Mouse (Mus musculus) adrenal gland, adult 8-10 months (tissue): ENCODE results near the gene Tcfl5. TPM values are rescaled to one million over a fixed set of nuclear protein-coding genes. Genes with fewer than 3 reads are reported as not detected.

ENCODE experiments used
- DNase-seq: peaks from one replicate; pipeline ENCODE4 v3.0.0; 2022
- total RNA-seq, 4 experiments: library from RNA; stranded (reverse); gene quantifications; 2 replicates each; pipeline ENCODE4 v1.2.4; 2022

Gene Tcfl5
- total RNA-seq, 4 experiments from 2014 or later: not detected

DNA sequence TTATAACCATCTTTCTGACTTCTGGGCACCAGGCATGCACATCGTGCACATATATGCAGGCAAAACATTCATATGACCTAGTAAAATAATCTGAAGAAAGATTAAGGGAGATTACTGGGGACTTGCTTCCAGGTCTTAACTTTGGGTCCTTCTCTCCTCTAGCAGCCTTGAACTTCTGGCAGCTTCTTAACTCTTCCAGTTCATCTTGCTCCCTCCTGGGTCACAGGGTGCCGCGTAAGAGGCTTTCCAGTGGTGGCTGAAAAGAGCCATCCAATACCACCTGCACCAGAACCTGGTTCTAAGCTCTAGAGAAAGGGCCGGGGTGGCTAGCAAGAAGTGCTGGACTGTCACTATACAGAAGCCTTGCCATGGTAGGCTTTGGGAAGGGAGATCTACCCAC lies 45.0 kb downstream of the Tcfl5 start, which contains the start of gene Col9a3:
TSS of gene Col9a3 (plus strand) at position 301 of the 400 bp plus-strand sequence.
- no peak for DNase-seq

DNA sequence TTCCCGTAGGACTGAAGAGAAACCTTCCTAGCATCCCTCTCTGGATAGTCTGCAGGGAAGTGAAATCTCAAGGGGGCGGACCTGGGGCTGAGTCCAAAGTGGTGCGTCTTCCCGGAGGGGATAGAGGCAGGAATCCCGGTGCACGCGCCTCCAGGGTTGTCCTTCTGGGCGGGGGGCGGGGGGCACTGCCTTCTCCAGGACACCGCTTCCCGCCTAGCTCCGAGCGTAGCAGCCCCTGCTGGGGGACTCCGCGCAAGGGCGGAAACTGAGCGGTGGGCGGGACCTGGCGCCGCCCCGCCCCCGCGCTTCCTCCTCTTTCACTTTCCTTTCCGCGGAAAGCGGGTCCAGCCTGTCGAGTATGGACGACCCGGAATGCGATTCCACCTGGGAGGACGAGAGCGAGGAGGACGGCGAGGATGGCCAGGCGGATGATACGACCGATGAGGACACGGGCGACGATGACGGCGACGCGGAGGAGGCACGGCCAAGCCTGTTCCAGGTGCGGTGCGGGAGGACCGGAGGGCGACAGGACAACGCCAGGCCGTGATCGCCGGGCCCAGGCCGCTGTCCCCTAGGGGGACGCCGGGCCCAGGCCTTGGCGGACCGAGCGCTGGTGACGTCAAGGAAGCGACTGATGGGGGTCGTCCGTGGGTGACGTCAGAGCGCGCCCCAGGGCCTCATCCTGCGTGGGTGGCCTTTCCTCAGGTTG lies 53.2 kb downstream of the Tcfl5 start, which contains the start of gene Ogfr:
TSS of gene Ogfr (plus strand) at position 123 of the 709 bp plus-strand sequence.
- DNase-seq: peak; percentile 69

DNA sequence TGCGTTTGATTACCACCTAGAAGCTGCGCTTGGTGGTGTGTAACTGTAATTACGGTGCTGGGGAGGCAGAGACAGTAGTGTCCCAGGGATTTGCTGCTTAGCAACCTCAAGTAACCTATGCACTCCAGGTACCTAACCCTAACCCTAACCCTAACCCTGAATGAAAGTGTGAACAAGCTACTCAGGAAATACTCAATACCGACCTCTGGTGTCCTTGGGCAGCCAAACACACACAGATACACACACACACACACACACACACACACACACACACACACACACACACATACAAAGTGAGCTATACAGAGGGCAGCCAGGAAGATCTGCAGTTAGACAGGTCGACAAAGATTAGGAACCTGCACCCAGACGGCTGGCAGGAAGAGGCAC lies 53.8 kb downstream of the Tcfl5 start:
- no peak for DNase-seq

DNA sequence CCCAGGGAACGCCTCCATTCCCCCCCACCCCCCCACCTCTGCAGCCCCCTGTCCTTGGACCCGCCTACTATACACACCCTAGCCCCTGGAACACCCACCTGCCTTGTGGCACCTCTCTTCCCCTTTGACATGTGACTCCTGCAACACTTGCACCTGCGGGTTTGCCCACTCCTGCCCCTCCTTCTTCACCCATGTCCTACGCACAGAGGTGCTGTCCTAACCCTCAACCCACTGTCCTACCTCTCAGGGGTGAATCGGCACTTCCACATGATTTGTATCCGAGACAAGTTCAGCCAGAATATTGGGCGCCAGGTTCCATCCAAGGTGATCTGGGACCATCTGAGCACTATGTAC lies 59.4 kb downstream of the Tcfl5 start:
- DNase-seq: no peak

DNA sequence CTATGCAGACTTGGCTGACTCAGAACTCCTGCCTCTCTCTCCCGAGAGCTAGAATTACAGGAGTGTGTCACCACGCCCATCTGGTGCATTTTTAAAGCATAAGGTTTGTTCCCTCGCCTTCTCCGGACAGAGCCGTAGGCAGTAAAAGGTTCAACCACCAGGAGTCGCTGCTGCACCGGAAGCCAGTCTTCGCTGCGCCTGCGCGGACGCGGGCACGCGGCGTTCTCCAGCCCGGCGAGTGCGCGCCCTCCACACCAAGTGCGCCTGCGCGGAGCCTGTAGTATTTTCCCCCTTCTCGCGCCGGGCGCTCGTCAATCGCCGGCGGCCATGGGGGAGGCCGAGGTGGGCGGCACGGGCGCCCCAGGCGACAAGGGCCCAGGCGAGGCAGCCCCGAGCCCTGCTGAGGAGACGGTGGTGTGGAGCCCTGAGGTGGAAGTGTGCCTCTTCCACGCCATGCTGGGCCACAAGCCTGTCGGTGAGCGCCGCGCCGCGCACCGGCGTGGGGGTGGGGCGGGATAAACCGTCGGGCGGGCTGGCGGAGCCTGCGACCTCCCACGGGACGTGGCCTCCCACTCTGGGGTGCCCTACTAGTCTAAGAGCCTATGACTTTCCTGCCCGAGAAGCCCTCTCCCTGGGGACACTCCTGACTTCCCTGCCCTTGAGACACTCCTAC lies 59.9 kb downstream of the Tcfl5 start:
- DNase-seq: peak; percentile 94

DNA sequence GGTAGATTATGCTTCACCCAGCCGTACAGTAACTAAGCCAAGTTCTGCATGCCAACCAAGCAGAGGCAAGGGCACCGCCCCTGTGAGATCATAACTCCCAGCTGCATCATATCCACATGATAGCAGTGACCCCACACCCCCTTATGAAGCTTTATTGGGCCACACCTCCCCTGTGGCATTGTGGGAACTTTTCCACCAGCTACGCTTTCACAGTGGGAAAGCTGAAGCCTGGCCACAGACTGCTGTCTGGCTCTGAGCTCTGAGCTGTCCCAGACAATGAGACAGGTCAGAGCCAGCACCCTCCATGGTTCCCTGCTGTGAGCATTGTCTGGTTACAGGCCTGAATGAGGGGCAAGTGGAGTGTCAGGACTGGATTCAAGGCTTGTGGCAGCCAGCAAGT lies 61.5 kb downstream of the Tcfl5 start, which contains the start of gene Mrgbp:
TSS of gene Mrgbp (plus strand) at position 303 of the 400 bp plus-strand sequence.
- DNase-seq: no peak

- peak; percentile 26 for DNase-seq
Measured at GRCm38 (mm10) chr2:180578686-180579085, 63.8 kb downstream of the Tcfl5 start.

DNA sequence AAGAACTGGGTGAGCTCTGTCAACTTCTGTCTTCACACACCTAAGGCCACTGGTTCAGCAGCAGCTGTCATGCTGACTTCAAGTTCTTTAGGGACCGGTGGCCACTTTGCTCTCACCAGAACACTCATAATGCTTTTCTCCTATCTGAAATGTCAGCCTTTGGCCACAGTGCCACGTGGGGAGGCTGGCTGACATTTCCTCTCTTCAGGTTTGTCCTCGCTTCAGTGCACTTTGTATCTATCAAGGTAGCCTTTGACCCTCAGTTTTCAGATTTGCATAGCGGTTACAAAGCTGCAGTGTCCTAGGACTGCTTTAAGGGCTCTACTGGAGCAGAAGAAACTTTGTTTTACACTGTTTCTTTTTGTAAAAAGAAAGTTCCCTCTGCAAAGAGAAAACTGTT lies 66.0 kb downstream of the Tcfl5 start:
- DNase-seq: no peak

Other genes starting within 250 kb of the Tcfl5 start
- gene Slco4a1, start 186.5 kb downstream of the Tcfl5 start, total RNA-seq: under 1 TPM in 3 of 4 experiments, not detected in 1; 0.67 to 0.81 (median 0.73) TPM
- not detected for gene Ntsr1, start 142.7 kb downstream of the Tcfl5 start, total RNA-seq
- gene Mrgbp, start 61.4 kb downstream of the Tcfl5 start, total RNA-seq: 10 to 100 TPM; 16.1 to 23.9 (median 20.1) TPM
- 10 to 100 TPM; 36.1 to 41.6 (median 40.6) TPM for gene Ogfr, start 53.5 kb downstream of the Tcfl5 start, total RNA-seq
- gene Col9a3, start 44.9 kb downstream of the Tcfl5 start, total RNA-seq: under 1 TPM in 3 of 4 experiments, not detected in 1; 0.22 to 0.40 (median 0.35) TPM
- gene Dido1, start 67.3 kb upstream of the Tcfl5 start, total RNA-seq: 10 to 100 TPM; 41.3 to 60.8 (median 49.4) TPM
- 10 to 100 TPM; 58.4 to 65.5 (median 64.0) TPM for gene Gid8, start 67.4 kb upstream of the Tcfl5 start, total RNA-seq
- gene Slc17a9, start 82.6 kb upstream of the Tcfl5 start, total RNA-seq: 1 to 10 TPM in 2 of 4 experiments, under 1 TPM in 2; 0.81 to 2.3 (median 1.1) TPM
- gene Bhlhe23, start 134.2 kb upstream of the Tcfl5 start, total RNA-seq: not detected